Mouse (Mus musculus) olfactory bulb, adult 2 months (tissue): Measurements from ENCODE around the gene Tnfaip2.

Experiments used
- CTCF ChIP-seq: fragments of 200-500 bp; IDR thresholded peaks from 2 replicates; pipeline ENCODE4 v1.5.1; 2012; ENCODE audit warnings: low read depth, mild to moderate bottlenecking, low read length, moderate library complexity; ENCODE audit not compliant: insufficient read depth
- POLR2A ChIP-seq: fragments of 200-500 bp; IDR thresholded peaks from 2 replicates; pipeline ENCODE4 v1.6.1; 2012; ENCODE audit warnings: mild to moderate bottlenecking, low read depth, low read length, moderate library complexity; ENCODE audit not compliant: insufficient read depth

GRCm38 (mm10) chr12:111425258-111425657 is 17.0 kb upstream of the Tnfaip2 start:
- TF ChIP-seq CTCF = peak; percentile 63; the same call in 1 of the 2 replicates
- no peak for TF ChIP-seq POLR2A
